In genomic region chr3:87809322-87809962, GRCm38 (mm10) we compare ENCODE assay signal across 8 mouse cellular contexts. TPM values are rescaled to one million over a fixed set of nuclear protein-coding genes. Genes with fewer than 3 reads are reported as not detected.
A peak's percentile ranks its signal among the peaks of the same experiment; 100 is the strongest.
DNase-seq lines count a peak whose midpoint lies in the region; ATAC-seq lines count a peak whose summit lies in the region.

No protein-coding gene starts in this region.

- no peak for DNase-seq in heart, adult 11 months
- DNase-seq in embryonic facial prominence, embryonic 14.5 days (ENCODE audit: low spot score): no peak
- DNase-seq in ovary, adult 18-20 months (ENCODE audit: low spot score): no peak
- DNase-seq in thymus, postnatal 0 days (ENCODE audit: low spot score): no peak
- no peak for DNase-seq in spleen, postnatal 36 days (ENCODE audit: low spot score in 2 of 2)

- peak; percentile 34; the same call in 1 of the 2 replicates for ATAC-seq in heart, embryonic 12.5 days (ENCODE audit: insufficient number of reproducible peaks, low FRiP score)
- ATAC-seq in embryonic facial prominence, embryonic 14.5 days (ENCODE audit: low read depth): peak; percentile 53; the same call in 1 of the 2 replicates
- peak; percentile 77 for ATAC-seq in kidney, embryonic 14.5 days (ENCODE audit: low FRiP score, low TSS enrichment)
- ATAC-seq in midbrain, embryonic 13.5 days: peak; percentile 63

- no peaks in the 10 kb centered on the region for H3K9me3 ChIP-seq in heart, embryonic 12.5 days (replicated peaks)
- no peaks in the 10 kb centered on the region for H3K9me3 ChIP-seq in embryonic facial prominence, embryonic 14.5 days (ENCODE audit: control insufficient read depth, low read length)
- H3K9me3 ChIP-seq in kidney, embryonic 14.5 days (ENCODE audit: control insufficient read depth, low read length): no peaks in the 10 kb centered on the region
- no peaks in the 10 kb centered on the region for H3K9me3 ChIP-seq in midbrain, embryonic 13.5 days

- peaks cover 100% of the 10 kb centered on the region for H3K27me3 ChIP-seq in heart, embryonic 12.5 days (replicated peaks)
- peaks cover 56% of the 10 kb centered on the region for H3K27me3 ChIP-seq in embryonic facial prominence, embryonic 14.5 days (replicated peaks; ENCODE audit: control insufficient read depth, insufficient read depth, low read length)
- H3K27me3 ChIP-seq in kidney, embryonic 14.5 days (ENCODE audit: control insufficient read depth, insufficient read depth, low read length): peaks cover 64% of the 10 kb centered on the region
- peaks cover 79% of the 10 kb centered on the region for H3K27me3 ChIP-seq in midbrain, embryonic 13.5 days

- no peak overlapping the region for H3K9ac ChIP-seq in heart, embryonic 12.5 days
- H3K9ac ChIP-seq in embryonic facial prominence, embryonic 14.5 days (ENCODE audit: low read depth, low read length): no peak overlapping the region
- H3K9ac ChIP-seq in kidney, embryonic 14.5 days (ENCODE audit: low read depth, low read length): no peak overlapping the region
- no peak overlapping the region; the same call in 1 of the 2 replicates for H3K9ac ChIP-seq in midbrain, embryonic 13.5 days (replicated peaks)

- peak overlapping the region; percentile 16; the same call in 1 of the 2 replicates for H3K4me3 ChIP-seq in heart, embryonic 12.5 days
- peak overlapping the region; percentile 26 for H3K4me3 ChIP-seq in embryonic facial prominence, embryonic 14.5 days (ENCODE audit: low read depth, low read length)
- peak overlapping the region; percentile 17 for H3K4me3 ChIP-seq in kidney, embryonic 14.5 days (ENCODE audit: low read length)
- H3K4me3 ChIP-seq in midbrain, embryonic 13.5 days (replicated peaks): peak overlapping the region; percentile 14

- peak overlapping the region; percentile 39 for H3K4me2 ChIP-seq in heart, embryonic 12.5 days
- H3K4me2 ChIP-seq in embryonic facial prominence, embryonic 14.5 days (ENCODE audit: low read depth, low read length): peak overlapping the region; percentile 30
- peak overlapping the region; percentile 45 for H3K4me2 ChIP-seq in kidney, embryonic 14.5 days (replicated peaks; ENCODE audit: low read depth, low read length)
- H3K4me2 ChIP-seq in midbrain, embryonic 13.5 days (replicated peaks): peak overlapping the region; percentile 41

- H3K4me1 ChIP-seq in heart, embryonic 12.5 days (replicated peaks): peaks cover 7% of the 10 kb centered on the region
- 0 out of 2 replicates have a peak, but pooled peaks cover 4% of the 10 kb centered on the region for H3K4me1 ChIP-seq in embryonic facial prominence, embryonic 14.5 days (ENCODE audit: control insufficient read depth, insufficient read depth, low read length)
- peaks cover 13% of the 10 kb centered on the region; the same call in 1 of the 2 replicates for H3K4me1 ChIP-seq in kidney, embryonic 14.5 days (ENCODE audit: control insufficient read depth, insufficient read depth, low read length)
- H3K4me1 ChIP-seq in midbrain, embryonic 13.5 days (replicated peaks): peaks cover 9% of the 10 kb centered on the region

- WGBS in heart, embryonic 12.5 days: 5% methylated on average over 28 of the region's 28 CpGs
- WGBS in embryonic facial prominence, embryonic 14.5 days: 5% methylated on average over 28 of the region's 28 CpGs
- WGBS in kidney, embryonic 14.5 days: 4% methylated on average over 28 of the region's 28 CpGs
- WGBS in midbrain, embryonic 13.5 days: 3% methylated on average over 27 of the region's 28 CpGs

- H3K27ac ChIP-seq in heart, embryonic 12.5 days (ENCODE audit: poor library complexity, severe bottlenecking): no peak overlapping the region
- no peak overlapping the region for H3K27ac ChIP-seq in embryonic facial prominence, embryonic 14.5 days (replicated peaks; ENCODE audit: low read depth, low read length)
- H3K27ac ChIP-seq in kidney, embryonic 14.5 days (ENCODE audit: low read depth, low read length): no peak overlapping the region
- no peak overlapping the region for H3K27ac ChIP-seq in midbrain, embryonic 13.5 days

- H3K36me3 ChIP-seq in heart, embryonic 12.5 days: no peaks in the 10 kb centered on the region
- H3K36me3 ChIP-seq in embryonic facial prominence, embryonic 14.5 days (ENCODE audit: control insufficient read depth, insufficient read depth, low read length): no peaks in the 10 kb centered on the region
- H3K36me3 ChIP-seq in kidney, embryonic 14.5 days (ENCODE audit: control insufficient read depth, insufficient read depth, low read length): no peaks in the 10 kb centered on the region
- no peaks in the 10 kb centered on the region for H3K36me3 ChIP-seq in midbrain, embryonic 13.5 days

RNA-seq across cellular contexts. Expression of gene Insrr, which starts 12.7 kb away (rescaled TPM):
- polyA plus RNA-seq in heart, embryonic 12.5 days (2016; fragmentation: Nextera tagmentation; extraction: Ambion mirVana): 0.21 TPM in 1 of 2 replicates, not detected in the other
- 1.2 and 1.6 TPM in 2 replicates for polyA plus RNA-seq in embryonic facial prominence, embryonic 14.5 days (2014; fragmentation: Nextera tagmentation; extraction: Ambion mirVana)
- 0.95 and 0.97 TPM in 2 replicates for polyA plus RNA-seq in kidney, embryonic 14.5 days (2014; fragmentation: Nextera tagmentation; extraction: Ambion mirVana)
- polyA plus RNA-seq in midbrain, embryonic 13.5 days (2015; fragmentation: Nextera tagmentation; extraction: Ambion mirVana): 0.82 and 0.87 TPM in 2 replicates
- polyA plus RNA-seq in thymus, postnatal 0 days (2015; fragmentation: Nextera tagmentation; extraction: Ambion mirVana): 0.04 and 0.05 TPM in 2 replicates

RNA-seq across cellular contexts. Expression of gene Ntrk1, which starts 14.5 kb away (rescaled TPM):
- polyA plus RNA-seq in heart, embryonic 12.5 days (2016; fragmentation: Nextera tagmentation; extraction: Ambion mirVana): 0.26 and 0.30 TPM in 2 replicates
- 16.2 and 19.5 TPM in 2 replicates for polyA plus RNA-seq in embryonic facial prominence, embryonic 14.5 days (2014; fragmentation: Nextera tagmentation; extraction: Ambion mirVana)
- polyA plus RNA-seq in kidney, embryonic 14.5 days (2014; fragmentation: Nextera tagmentation; extraction: Ambion mirVana): 5.3 and 5.4 TPM in 2 replicates
- polyA plus RNA-seq in midbrain, embryonic 13.5 days (2015; fragmentation: Nextera tagmentation; extraction: Ambion mirVana): 2.4 and 2.5 TPM in 2 replicates
- 0.15 and 0.48 TPM in 2 replicates for polyA plus RNA-seq in thymus, postnatal 0 days (2015; fragmentation: Nextera tagmentation; extraction: Ambion mirVana)

RNA-seq across cellular contexts. Expression of gene Pear1, which starts 14.7 kb away (rescaled TPM):
- 15.7 and 16.1 TPM in 2 replicates for polyA plus RNA-seq in heart, embryonic 12.5 days (2016; fragmentation: Nextera tagmentation; extraction: Ambion mirVana)
- polyA plus RNA-seq in embryonic facial prominence, embryonic 14.5 days (2014; fragmentation: Nextera tagmentation; extraction: Ambion mirVana): 26.7 and 29.6 TPM in 2 replicates
- 25.3 and 41.0 TPM in 2 replicates for polyA plus RNA-seq in kidney, embryonic 14.5 days (2014; fragmentation: Nextera tagmentation; extraction: Ambion mirVana)
- polyA plus RNA-seq in midbrain, embryonic 13.5 days (2015; fragmentation: Nextera tagmentation; extraction: Ambion mirVana): 4.8 and 7.1 TPM in 2 replicates
- 3.5 and 3.6 TPM in 2 replicates for polyA plus RNA-seq in thymus, postnatal 0 days (2015; fragmentation: Nextera tagmentation; extraction: Ambion mirVana)

RNA-seq across cellular contexts. Expression of gene Sh2d2a, which starts 37.1 kb away (rescaled TPM):
- polyA plus RNA-seq in heart, embryonic 12.5 days (2016; fragmentation: Nextera tagmentation; extraction: Ambion mirVana): 0.15 TPM in 1 of 2 replicates, not detected in the other
- 0.08 TPM in 1 of 2 replicates, not detected in the other for polyA plus RNA-seq in embryonic facial prominence, embryonic 14.5 days (2014; fragmentation: Nextera tagmentation; extraction: Ambion mirVana)
- 0.22 TPM in 1 of 2 replicates, not detected in the other for polyA plus RNA-seq in kidney, embryonic 14.5 days (2014; fragmentation: Nextera tagmentation; extraction: Ambion mirVana)
- polyA plus RNA-seq in midbrain, embryonic 13.5 days (2015; fragmentation: Nextera tagmentation; extraction: Ambion mirVana): not detected in 2 replicates
- 101 and 108 TPM in 2 replicates for polyA plus RNA-seq in thymus, postnatal 0 days (2015; fragmentation: Nextera tagmentation; extraction: Ambion mirVana)
